ENCODE assay signal across 14 mouse cellular contexts in the genomic region with DNA sequence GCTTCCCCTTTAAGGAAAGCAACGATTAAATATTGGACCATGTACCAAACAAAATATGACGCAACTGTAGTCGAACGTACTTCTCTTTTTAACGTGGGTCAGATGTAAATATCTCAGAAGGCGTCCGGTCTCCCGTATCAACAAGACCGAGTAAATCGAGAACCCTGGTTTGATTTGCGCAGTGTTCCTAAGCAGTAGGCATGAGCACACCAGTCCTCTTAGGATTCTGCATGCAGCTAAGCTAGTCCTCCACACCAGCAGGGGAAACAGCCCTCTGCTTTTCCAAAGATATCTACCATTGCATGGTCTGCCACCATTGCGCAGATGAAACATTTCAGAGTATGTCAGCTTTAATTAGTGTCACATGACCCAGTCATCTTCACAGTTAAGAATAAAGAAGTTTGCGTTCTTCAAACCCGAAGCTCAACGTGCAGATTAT.
DNase-seq lines count a peak whose midpoint lies in the region; ATAC-seq lines count a peak whose summit lies in the region.
"Had no signal": no experiment of that assay in that cellular context is flagged by ENCODE, and none has a peak within 500 bp of the region (broad histone marks: within the 10 kb centered on the region; RNA-seq: fewer than 3 reads in every experiment).

No protein-coding gene starts in this region.

- no peak overlapping the region for H3K9ac ChIP-seq in kidney, embryonic 16.5 days (replicated peaks; ENCODE audit: low read length)
- no peak overlapping the region for H3K9ac ChIP-seq in forebrain, embryonic 14.5 days (ENCODE audit: low read length)
- H3K9ac ChIP-seq: limb, embryonic 15.5 days had no signal

- 66% methylated on average over 15 of the region's 15 CpGs for WGBS in kidney, embryonic 16.5 days
- WGBS in forebrain, embryonic 14.5 days: 49% methylated on average over 15 of the region's 15 CpGs

- H3K36me3 ChIP-seq in kidney, embryonic 16.5 days (ENCODE audit: insufficient read depth, low read length): no peaks in the 10 kb centered on the region
- H3K36me3 ChIP-seq in forebrain, embryonic 14.5 days (ENCODE audit: control insufficient read depth, insufficient read depth, low read length): no peaks in the 10 kb centered on the region
- H3K36me3 ChIP-seq: limb, embryonic 15.5 days had no signal

- peak overlapping the region; percentile 18; the same call in 1 of the 2 replicates for H3K4me2 ChIP-seq in kidney, embryonic 16.5 days (replicated peaks; ENCODE audit: low read depth, low read length)
- H3K4me2 ChIP-seq in forebrain, embryonic 14.5 days (ENCODE audit: low read length): peak overlapping the region; percentile 14; the same call in 1 of the 2 replicates
- H3K4me2 ChIP-seq: limb, embryonic 15.5 days had no signal

- DNase-seq in kidney, postnatal 36 days: no peak
- peak; percentile 63 for DNase-seq in forebrain, embryonic 14.5 days (ENCODE audit: low spot score)
- peak; percentile 88 for DNase-seq in retina, postnatal 1 day
- no peak for DNase-seq in spleen, adult 12 weeks (ENCODE audit: low spot score)
- no peak for DNase-seq in cerebellum, adult 11-12 months
- DNase-seq in gastrocnemius, postnatal 4 days (ENCODE audit: low spot score in 2 of 2): no peak
- DNase-seq: heart, postnatal 14 days; kidney, adult 18-20 months; layer of hippocampus, postnatal 36 days; right cerebral cortex, adult 18-20 months had no signal

- H3K9me3 ChIP-seq in kidney, embryonic 16.5 days (ENCODE audit: low read length): no peaks in the 10 kb centered on the region; the same call in 1 of the 2 replicates
- no peaks in the 10 kb centered on the region for H3K9me3 ChIP-seq in forebrain, embryonic 14.5 days (replicated peaks; ENCODE audit: control insufficient read depth, low read length)
- H3K9me3 ChIP-seq: limb, embryonic 15.5 days had no signal

- no peak for ATAC-seq in kidney, embryonic 16.5 days (ENCODE audit: low FRiP score, low TSS enrichment)
- ATAC-seq in forebrain, embryonic 14.5 days: peak; percentile 55
- ATAC-seq in megakaryocyte progenitor cell, adult 5-6 weeks (replicated peaks; ENCODE audit: poor library complexity): peak; percentile 66

- peaks cover 5% of the 10 kb centered on the region; the same call in 1 of the 2 replicates for H3K4me1 ChIP-seq in kidney, embryonic 16.5 days (ENCODE audit: insufficient read depth, low read length)
- peaks cover 28% of the 10 kb centered on the region for H3K4me1 ChIP-seq in forebrain, embryonic 14.5 days (ENCODE audit: control insufficient read depth, insufficient read depth, low read length)
- H3K4me1 ChIP-seq: limb, embryonic 15.5 days had no signal

- no peak overlapping the region for H3K27ac ChIP-seq in kidney, embryonic 16.5 days (ENCODE audit: low read length)
- H3K27ac ChIP-seq in forebrain, embryonic 14.5 days (ENCODE audit: low read depth, low read length): peak overlapping the region; percentile 67; the same call in 1 of the 2 replicates
- H3K27ac ChIP-seq: limb, embryonic 15.5 days had no signal

- H3K27me3 ChIP-seq in kidney, embryonic 16.5 days (ENCODE audit: insufficient read depth, low read length): no peaks in the 10 kb centered on the region
- H3K27me3 ChIP-seq in forebrain, embryonic 14.5 days (replicated peaks; ENCODE audit: control insufficient read depth, insufficient read depth, low read length): no peaks in the 10 kb centered on the region
- H3K27me3 ChIP-seq: limb, embryonic 15.5 days had no signal

- no peak overlapping the region for H3K4me3 ChIP-seq in kidney, embryonic 16.5 days (ENCODE audit: low read length)
- H3K4me3 ChIP-seq in forebrain, embryonic 14.5 days (ENCODE audit: low read depth, low read length): no peak overlapping the region
- H3K4me3 ChIP-seq: limb, embryonic 15.5 days; myocyte had no signal

Comparison
In these comparisons a context has a peak if more than half of its experiments do, and no peak if none do; other contexts are left out.
1. DNase-seq: peak in forebrain, embryonic 14.5 days (single experiment) and retina, postnatal 1 day (single experiment); none in kidney, postnatal 36 days (0 of 2), spleen, adult 12 weeks (single experiment), cerebellum, adult 11-12 months (single experiment) and gastrocnemius, postnatal 4 days (0 of 2).